Mouse (Mus musculus): ENCODE measurements around the gene Nrd1. TPM values are rescaled to one million over a fixed set of nuclear protein-coding genes. Genes with fewer than 3 reads are reported as not detected.

The Nrd1 gene
- total RNA-seq, 2 experiments from 2014 or later: 132 to 135 TPM

DNA sequence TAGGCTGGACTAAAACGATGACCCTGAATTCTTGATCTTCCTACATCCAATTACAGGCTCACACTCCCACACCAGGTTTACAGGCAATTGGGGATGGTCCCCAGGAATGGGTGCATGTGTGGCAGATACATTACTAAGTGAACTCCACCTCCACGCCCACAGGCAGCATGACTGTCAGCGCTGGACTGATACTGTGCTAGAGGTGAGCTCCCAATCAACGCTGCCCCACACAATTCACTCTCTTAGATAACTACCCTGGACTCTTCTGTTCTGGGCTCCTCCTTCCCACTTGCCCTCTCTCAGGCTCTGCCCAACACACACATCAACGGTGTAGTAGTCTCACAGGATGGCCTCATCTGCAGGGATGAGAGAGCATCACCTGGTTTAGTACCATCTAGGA is 91.9 kb downstream of the Nrd1 start:
- DNase-seq (ENCODE audit: low spot score in 2 of 2): no peak

DNA sequence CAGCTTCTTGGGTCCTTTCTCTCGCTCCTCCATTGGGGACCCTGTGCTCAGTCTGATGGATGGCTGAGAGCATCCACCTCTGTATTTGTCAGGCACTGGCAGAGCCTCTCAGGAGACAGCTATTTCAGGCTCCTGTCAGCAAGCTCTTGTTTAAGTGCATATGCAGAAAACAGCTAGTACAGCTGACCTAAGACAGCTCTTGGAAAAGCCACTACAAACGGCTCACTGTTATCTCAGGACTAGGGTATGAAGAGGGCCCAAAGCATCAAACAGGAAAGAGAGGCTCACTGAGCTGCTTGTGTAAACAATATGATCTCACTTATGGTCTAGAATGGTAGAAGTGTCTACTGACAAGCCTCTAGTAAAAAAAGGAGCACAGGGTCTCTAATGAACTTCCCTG is 93.8 kb downstream of the Nrd1 start:
- no peak for DNase-seq (ENCODE audit: low spot score in 2 of 2)

GRCm38 (mm10) chr4:109098861-109099260 is 98.4 kb downstream of the Nrd1 start:
- no peak for DNase-seq (ENCODE audit: low spot score in 2 of 2)

GRCm38 (mm10) chr4:109102574-109102973 is 102.1 kb downstream of the Nrd1 start:
- no peak for DNase-seq (ENCODE audit: low spot score in 2 of 2)

- no peak for DNase-seq (ENCODE audit: low spot score in 2 of 2)
Measured at GRCm38 (mm10) chr4:109103145-109103883, 102.9 kb downstream of the Nrd1 start.

DNA sequence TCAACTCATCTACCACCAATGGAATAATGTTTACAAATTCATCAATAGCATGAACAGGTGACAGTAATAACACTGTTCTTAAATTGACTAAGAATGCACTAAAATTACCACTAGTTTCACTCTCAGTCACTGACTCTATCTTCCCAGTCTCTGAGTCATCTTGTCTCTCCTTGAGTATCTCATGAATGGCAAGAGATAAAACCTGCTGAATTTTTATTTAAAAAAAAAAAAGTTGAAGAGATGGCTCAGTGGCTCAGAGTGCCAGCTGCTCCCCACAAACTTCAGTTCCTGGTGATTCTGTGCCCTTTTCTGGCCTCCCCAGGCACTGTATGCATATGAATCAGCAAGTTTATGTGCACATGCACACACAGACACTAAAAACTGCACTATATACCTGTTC is 104.8 kb downstream of the Nrd1 start:
- DNase-seq (ENCODE audit: low spot score in 2 of 2): no peak

DNA sequence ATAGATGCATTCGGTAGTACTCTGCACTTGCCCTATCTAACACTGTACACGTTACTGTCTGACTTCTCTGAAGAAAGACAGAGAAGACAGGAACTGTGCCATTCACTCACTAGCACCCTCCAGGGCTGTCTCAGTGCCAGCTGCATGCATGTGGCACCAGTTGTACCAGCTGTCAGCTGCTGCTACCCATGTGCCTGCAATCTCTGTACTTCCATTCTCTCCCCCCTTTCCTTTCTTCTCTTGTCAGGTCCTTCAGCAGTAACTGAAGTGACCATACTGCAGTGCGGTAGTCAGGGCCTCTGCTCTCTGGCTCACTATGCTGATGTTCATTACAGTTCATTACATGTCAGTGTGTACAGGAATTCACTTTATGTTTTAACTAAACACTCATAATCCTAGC is 105.6 kb downstream of the Nrd1 start:
- no peak for DNase-seq (ENCODE audit: low spot score in 2 of 2)

- DNase-seq (ENCODE audit: low spot score in 2 of 2): no peak
Measured at GRCm38 (mm10) chr4:109106594-109106993, 106.1 kb downstream of the Nrd1 start.

DNA sequence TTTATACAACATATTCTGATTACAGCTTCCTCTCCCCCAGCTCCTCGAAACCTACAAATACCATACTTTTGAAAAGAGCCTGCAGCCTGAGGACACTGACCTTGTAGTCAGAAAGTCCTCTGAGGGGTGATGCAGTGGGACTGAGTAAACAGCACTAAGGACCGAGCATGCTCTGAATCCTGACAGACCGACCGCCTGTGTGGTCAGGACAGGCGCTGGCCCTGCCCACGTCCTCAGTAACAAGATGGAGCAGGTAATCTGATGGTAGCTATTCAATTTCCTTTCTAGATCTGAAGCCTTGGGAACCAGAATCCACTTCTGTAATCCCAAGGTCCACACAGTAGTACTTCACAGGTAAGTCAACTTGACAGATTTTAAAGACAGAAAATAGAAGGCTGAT is 108.6 kb downstream of the Nrd1 start:
- no peak for DNase-seq (ENCODE audit: low spot score in 2 of 2)

DNA sequence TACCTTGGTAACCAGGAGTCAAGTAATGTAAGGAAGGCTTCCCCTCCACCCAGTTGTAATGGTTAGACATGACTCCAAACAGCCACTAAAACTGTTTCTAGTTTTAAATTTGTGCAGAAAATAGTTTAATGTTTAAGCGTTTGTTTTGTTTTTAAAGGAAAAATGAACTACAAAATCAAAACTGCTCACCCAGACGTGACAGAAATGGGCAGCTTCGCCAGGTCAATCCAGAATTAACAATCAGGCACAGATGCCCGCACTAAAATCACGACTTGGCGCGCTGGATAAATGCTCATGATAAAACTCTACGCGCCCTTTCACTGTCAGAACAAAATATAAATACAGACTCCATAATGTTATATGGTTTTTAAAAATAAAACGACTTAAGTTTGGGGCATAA is 109.2 kb downstream of the Nrd1 start:
- DNase-seq (ENCODE audit: low spot score in 2 of 2): no peak

DNA sequence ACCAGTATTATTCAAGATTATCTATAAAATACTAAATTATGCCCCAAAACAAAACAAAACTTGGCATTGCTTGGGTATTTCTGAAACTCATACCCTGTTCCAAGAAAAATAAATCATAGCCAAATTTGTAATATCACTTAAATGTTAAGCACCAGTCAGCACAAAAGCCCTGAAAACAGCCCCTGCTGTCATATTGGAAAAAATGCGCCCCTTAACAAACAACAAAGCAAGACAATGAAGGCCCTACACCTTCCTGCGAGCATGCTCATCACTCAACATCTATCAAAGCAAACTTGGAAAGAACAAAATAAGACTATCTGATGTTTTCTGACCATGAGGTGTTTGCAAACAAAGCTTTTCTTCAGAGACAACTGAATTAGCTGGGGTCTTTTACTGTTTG is 110.5 kb downstream of the Nrd1 start:
- DNase-seq (ENCODE audit: low spot score in 2 of 2): no peak

Small RNAs within 50 kb of the gene (microRNA-seq; reads per million reads assigned to microRNA genes)
- gene Mir761: 0 reads per million in 2 experiments

Other genes with a start within 250 kb of the Nrd1 start
- 10 to 100 TPM; 46.1 to 48.8 TPM for gene Zfyve9, start 219.9 kb upstream of the Nrd1 start, total RNA-seq (2021)
- 100 to 1,000 TPM in 1 of 2 experiments, 10 to 100 TPM in 1; 97.7 to 111 TPM for gene Btf3l4, start 167.0 kb upstream of the Nrd1 start, total RNA-seq (2021)
- 10 to 100 TPM; 38.8 to 38.9 TPM for gene Txndc12, start 166.1 kb upstream of the Nrd1 start, total RNA-seq (2021)
- 10 to 100 TPM; 16.1 to 18.5 TPM for gene Kti12, start 152.9 kb upstream of the Nrd1 start, total RNA-seq (2021)
- gene A730015C16Rik, start 152.0 kb upstream of the Nrd1 start, total RNA-seq (2021): under 1 TPM in 1 of 2 experiments, not detected in 1; 0.53 TPM
- gene Rab3b, start 121.6 kb upstream of the Nrd1 start, total RNA-seq (2021): 10 to 100 TPM; 45.9 to 54.2 TPM
- gene Osbpl9, start 201.6 kb downstream of the Nrd1 start, total RNA-seq (2021): 10 to 100 TPM; 56.2 to 59.7 TPM
- 1 to 10 TPM; 1.3 to 1.6 TPM for gene Calr4, start 233.8 kb downstream of the Nrd1 start, total RNA-seq (2021)